Comparison of ENCODE assay signal across 7 mouse cellular contexts in the genomic region with DNA sequence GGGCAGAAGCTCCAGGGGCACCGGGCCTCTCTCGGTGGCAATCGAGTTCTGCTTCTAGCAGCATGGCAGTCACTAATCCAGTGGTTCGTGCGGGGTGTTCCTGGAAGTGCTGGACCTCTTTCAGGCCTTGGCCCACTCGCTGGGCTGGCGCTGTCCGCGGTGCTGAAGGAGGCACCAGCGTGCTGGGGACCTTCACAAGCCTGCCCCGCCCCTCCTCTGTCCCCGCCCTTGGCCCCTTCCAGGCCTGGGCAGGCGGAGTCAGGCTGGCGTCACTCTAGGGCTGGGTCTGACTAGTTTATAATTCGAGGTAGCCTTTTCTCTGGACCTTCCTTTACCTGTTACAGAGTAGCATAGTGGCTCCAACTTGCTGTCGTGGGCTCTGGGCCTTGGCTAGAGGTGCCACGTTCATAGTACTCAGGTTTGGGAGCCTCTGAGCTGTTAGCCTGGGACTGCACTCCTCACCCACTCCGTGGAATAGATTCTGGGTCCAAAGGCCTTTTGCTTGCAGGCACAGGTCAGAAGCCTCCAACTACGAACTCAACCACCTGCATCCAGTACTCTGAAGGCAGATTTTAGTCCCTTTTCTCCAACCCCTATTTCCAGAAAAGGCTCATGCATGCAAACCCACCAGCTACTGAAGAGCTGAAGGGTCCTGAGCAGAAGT. TPM values are rescaled to one million over a fixed set of nuclear protein-coding genes. Genes with fewer than 3 reads are reported as not detected.
DNase-seq lines count a peak whose midpoint lies in the region; TF ChIP-seq lines count a peak whose summit lies in the region.

A gene (minus strand): TSS at position 164 of the 664 bp plus-strand sequence.

- H3K36me3 ChIP-seq in splenic B cell, adult 2 months (ENCODE audit: control insufficient read depth, insufficient read depth, low read length, poor library complexity, severe bottlenecking), result peaks cover 6% of the 10 kb centered on the region

- no peak for TF ChIP-seq POLR2A in brain, embryonic 14.5 days (IDR thresholded peaks at IDR 0.05; ENCODE audit: borderline replicate concordance, extremely low read depth, insufficient read depth, insufficient read length, poor library complexity, severe bottlenecking)

- intact Hi-C loops in gastrocnemius, postnatal 36 days (cut with DNase I), result no loop called here
- intact Hi-C loops in left cerebral cortex, postnatal 25 days (cut with DNase I), result no loop called here

- DNase-seq in Muller cell, postnatal 12 days (ENCODE audit: inconsistent ontology term), result peak; percentile 84
- peak; percentile 75 for DNase-seq in brain, embryonic 14.5 days (ENCODE audit: low read depth)
- peak; percentile 73 to 80 for DNase-seq in gastrocnemius, postnatal 36 days
- peak; percentile 77 for DNase-seq in hindlimb bud, embryonic 11.5 days (ENCODE audit: extremely low spot score, low read depth, low spot score)
- DNase-seq in left cerebral cortex, postnatal 25 days (ENCODE audit: low spot score in 2 of 2), result peak; percentile 24 to 40
- DNase-seq in mesoderm, embryonic 11.5 days (ENCODE audit: low read depth, low spot score), result peak; percentile 93
- DNase-seq in splenic B cell, adult 2 months (ENCODE audit: low read depth, low spot score), result peak; percentile 39

- H3K27me3 ChIP-seq in splenic B cell, adult 2 months (ENCODE audit: control insufficient read depth, insufficient read depth, low read length, poor library complexity, severe bottlenecking), result 0 out of 2 replicates have a peak, but pooled peaks cover 2% of the 10 kb centered on the region

- no peak for TF ChIP-seq CTCF in brain, embryonic 14.5 days (IDR thresholded peaks at IDR 0.05; ENCODE audit: borderline replicate concordance, extremely low read depth, insufficient read depth, insufficient read length)

RNA-seq across cellular contexts. Expression of the gene that starts here (rescaled TPM):
- 1.6 and 3.3 TPM in 2 replicates for polyA plus RNA-seq in brain, embryonic 14.5 days (2012; rRNA removed)
- not detected for total RNA-seq in gastrocnemius, postnatal 36 days (2021)
- under 1 TPM in 1 of 2 experiments, not detected in 1; 0.16 TPM for total RNA-seq in left cerebral cortex, postnatal 25 days (2021)

Comparison
In these comparisons a context has a peak if more than half of its experiments do, and no peak if none do; other contexts are left out.
1. Peak in every context shown above with its lines: DNase-seq.
2. Peak in DNase-seq in gastrocnemius, postnatal 36 days; RNA of the gene not detected or under 1 TPM.
3. Peak in DNase-seq in left cerebral cortex, postnatal 25 days; RNA of the gene not detected or under 1 TPM.
4. DNase-seq: peak in every context shown above with its lines; median percentile 93 in mesoderm, embryonic 11.5 days; 84 in Muller cell, postnatal 12 days; 77 in hindlimb bud, embryonic 11.5 days; 76 in gastrocnemius, postnatal 36 days; 75 in brain, embryonic 14.5 days; 39 in splenic B cell, adult 2 months; 32 in left cerebral cortex, postnatal 25 days.